Mouse (Mus musculus) gastrocnemius, adult 2 months (tissue): ENCODE data around the gene 4930555G01Rik. TPM values are rescaled to one million over a fixed set of nuclear protein-coding genes. Genes with fewer than 3 reads are reported as not detected.
"Not testable (repeated sequence)": the region's sequence is repeated elsewhere in the genome, so short reads cannot be mapped to it uniquely, and the experiment has no call there.

Experiments used
- DNase-seq: peaks from one replicate; pipeline ENCODE4 v3.0.0; 2022
- H3K27ac ChIP-seq: fragments of 200-600 bp; 2 replicates; pipeline ENCODE4 v1.8.1; 2022; ENCODE audit warnings: mild to moderate bottlenecking
- H3K4me3 ChIP-seq: fragments of 200-600 bp; 2 replicates; pipeline ENCODE4 v1.8.1; 2022; ENCODE audit warnings: mild to moderate bottlenecking, moderate library complexity
- intact Hi-C: fragments of 180-260 bp; cut with DNase I; formaldehyde crosslinking; loops from one replicate; pipeline ENCODE4 v1.15.1; 2025
- long read RNA-seq, 2 experiments: library from polyadenylated mRNA; stranded (forward); transcript quantifications; one replicate each; pipeline ENCODE4 v2.0.0; 2021
- total RNA-seq, 2 experiments: library from RNA; stranded (reverse); gene quantifications; 2 replicates each; pipeline ENCODE4 v1.2.3; 2021

Gene 4930555G01Rik
- under 1 TPM in 1 of 2 experiments, not detected in 1; 0.11 TPM for total RNA-seq
- long read RNA-seq, experiment 1 = 0 reads
- long read RNA-seq, experiment 2, partial matches to known transcripts = 1 of 2 reads
- long read RNA-seq, experiment 2, other reads (novel, unspliced or antisense) = 1 of 2 reads

DNA sequence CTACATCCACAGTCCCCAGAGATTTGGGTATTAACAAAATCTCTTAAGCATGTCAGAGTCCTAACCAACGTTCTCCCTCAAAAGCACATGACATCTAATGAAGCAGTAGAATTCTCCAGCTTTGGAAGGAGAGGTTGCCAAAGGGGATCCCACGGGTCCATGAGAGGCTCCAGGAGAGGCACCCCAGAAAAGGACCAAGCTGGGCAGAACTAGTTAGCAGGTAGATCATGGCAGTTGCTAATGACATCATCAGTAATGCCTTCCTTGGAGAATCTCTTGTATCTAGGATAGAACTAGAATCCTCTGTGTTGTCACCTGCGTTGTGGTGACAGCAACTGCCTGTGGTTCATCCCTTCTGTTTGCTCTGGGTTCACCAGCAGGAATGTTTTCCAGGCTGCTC, at the start of gene 4930555G01Rik:
Gene 4930555G01Rik, plus strand, starts transcription at position 301 of the 400 bp plus-strand sequence.
- H3K4me3 ChIP-seq, H3K27ac ChIP-seq, DNase-seq, intact Hi-C loops: not testable (repeated sequence)

DNA sequence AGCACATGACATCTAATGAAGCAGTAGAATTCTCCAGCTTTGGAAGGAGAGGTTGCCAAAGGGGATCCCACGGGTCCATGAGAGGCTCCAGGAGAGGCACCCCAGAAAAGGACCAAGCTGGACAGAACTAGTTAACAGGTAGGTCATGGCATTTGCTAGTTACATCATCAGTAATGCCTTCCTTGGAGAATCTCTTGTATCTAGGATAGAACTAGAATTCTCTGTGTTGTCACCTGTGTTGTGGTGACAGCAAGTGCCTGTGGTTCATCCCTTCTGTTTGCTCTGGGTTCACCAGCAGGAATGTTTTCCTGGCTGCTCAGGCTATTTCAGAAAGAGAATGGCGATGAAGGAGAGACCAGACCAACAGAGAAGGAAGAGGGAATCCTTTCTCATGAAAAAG, 34.8 kb upstream of the 4930555G01Rik start, which contains the start of gene Gm3298:
Gene Gm3298, plus strand, starts transcription at position 301 of the 400 bp plus-strand sequence.
- H3K27ac ChIP-seq, intact Hi-C loops, DNase-seq, H3K4me3 ChIP-seq: not testable (repeated sequence)

DNA sequence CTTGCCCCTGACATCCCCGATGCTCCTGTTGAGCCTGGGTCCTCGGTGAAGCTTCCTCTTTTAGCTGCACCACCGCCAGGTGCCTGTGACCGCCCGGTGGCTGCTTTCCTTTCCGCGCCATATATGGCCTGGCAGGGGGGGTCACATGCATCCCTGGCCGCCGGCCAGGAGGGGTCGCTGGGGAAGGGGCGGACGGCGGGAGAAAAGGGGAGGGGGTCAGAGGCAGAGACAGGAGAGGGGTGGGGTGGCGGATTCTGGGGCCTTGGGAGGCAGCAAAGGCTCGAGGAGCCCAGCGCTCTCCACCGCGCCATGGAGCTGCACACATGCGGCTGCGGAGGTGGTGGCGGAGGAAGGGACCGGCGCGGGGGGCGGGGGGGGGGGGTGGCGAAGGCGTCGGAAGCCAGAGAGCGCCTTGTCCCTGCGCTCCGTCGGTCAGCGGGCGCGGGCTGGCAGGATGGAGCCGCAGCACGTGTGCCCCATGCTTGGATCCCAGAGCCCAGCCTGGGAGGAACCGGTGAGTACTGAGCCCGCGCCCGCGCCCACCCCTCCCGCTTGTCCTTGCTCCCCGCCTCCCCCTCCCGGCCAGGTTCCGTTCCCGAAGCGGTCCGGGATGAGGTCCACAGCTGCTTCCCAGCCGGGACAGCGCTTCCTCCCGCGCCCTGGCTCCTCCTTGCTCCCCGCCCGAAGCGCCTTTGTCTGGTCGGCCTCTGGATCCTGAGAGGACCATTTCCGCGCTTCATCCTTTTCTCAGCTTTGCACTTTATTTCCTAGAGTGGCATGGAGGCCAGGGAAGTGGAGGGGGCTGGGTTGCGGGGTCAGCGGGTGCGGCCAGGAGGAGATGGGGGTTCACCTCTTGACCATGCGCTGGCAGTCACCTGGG, 20.4 kb downstream of the 4930555G01Rik start, which contains the start of gene Gm8281:
Gene Gm8281, plus strand, starts transcription at position 430 of the 880 bp plus-strand sequence.
- intact Hi-C loops = not testable (repeated sequence)
- Histone ChIP-seq H3K27ac (peak within 1 kb of the TSS; percentile 54), H3K4me3 (peak within 1 kb of the TSS; percentile 28; the same call in 1 of the 2 replicates)
- peak; percentile 16 for DNase-seq

Other genes starting within 250 kb of the 4930555G01Rik start
- gene Gm3269, start 212.5 kb upstream of the 4930555G01Rik start, total RNA-seq = not detected
- under 1 TPM in 1 of 2 experiments, not detected in 1; 0.84 TPM for gene Gm3264, start 195.1 kb upstream of the 4930555G01Rik start, total RNA-seq
- gene Gm3278, start 158.2 kb upstream of the 4930555G01Rik start, total RNA-seq = not detected
- not detected for gene Gm8297, start 66.7 kb upstream of the 4930555G01Rik start, total RNA-seq
- gene Gm3298, start 34.7 kb upstream of the 4930555G01Rik start, total RNA-seq = not detected
- gene Gm8281, start 20.4 kb downstream of the 4930555G01Rik start, total RNA-seq = under 1 TPM in 1 of 2 experiments, not detected in 1; 0.25 TPM
- not detected for gene Gm8279, start 80.9 kb downstream of the 4930555G01Rik start, total RNA-seq
- not detected for gene Gm3317, start 113.9 kb downstream of the 4930555G01Rik start, total RNA-seq
- not detected for gene Gm8271, start 135.2 kb downstream of the 4930555G01Rik start, total RNA-seq
- not detected for gene Gm3526, start 210.0 kb downstream of the 4930555G01Rik start, total RNA-seq